Mouse (Mus musculus) heart, embryonic 12.5 days (tissue): ENCODE data around the gene Adamts8. TPM values are rescaled to one million over a fixed set of nuclear protein-coding genes. Genes with fewer than 3 reads are reported as not detected.

ENCODE experiments used
- ATAC-seq: fragments of 200-750 bp; cut with Nextera tagmentation; 2 replicates; pipeline ENCODE4 v1.8.0; 2017; ENCODE audit warnings: moderate TSS enrichment, moderate library complexity; ENCODE audit not compliant: insufficient number of reproducible peaks, low FRiP score
- H3K27ac ChIP-seq: fragments of 300-500 bp; sonication (generic); 2 replicates; pipeline ENCODE4 v1.5.1; 2016; ENCODE audit warnings: mild to moderate bottlenecking, moderate library complexity; ENCODE audit not compliant: poor library complexity, severe bottlenecking
- H3K27me3 ChIP-seq: fragments of 300-500 bp; sonication (generic); replicated peaks from 2 replicates; pipeline ENCODE4 v1.6.1; 2016; ENCODE audit warnings: mild to moderate bottlenecking, moderate library complexity
- H3K36me3 ChIP-seq: fragments of 300-500 bp; sonication (generic); 2 replicates; pipeline ENCODE4 v1.6.1; 2016; ENCODE audit warnings: mild to moderate bottlenecking, moderate library complexity
- H3K4me1 ChIP-seq: fragments of 300-500 bp; sonication (generic); replicated peaks from 2 replicates; pipeline ENCODE4 v1.6.1; 2016; ENCODE audit warnings: mild to moderate bottlenecking
- H3K4me2 ChIP-seq: fragments of 300-500 bp; sonication (generic); 2 replicates; pipeline ENCODE4 v1.6.1; 2016; ENCODE audit warnings: mild to moderate bottlenecking, moderate library complexity
- H3K4me3 ChIP-seq: fragments of 300-500 bp; sonication (generic); 2 replicates; pipeline ENCODE4 v1.5.1; 2016; ENCODE audit warnings: mild to moderate bottlenecking
- H3K9ac ChIP-seq: fragments of 300-500 bp; sonication (generic); 2 replicates; pipeline ENCODE4 v1.6.1; 2016; ENCODE audit warnings: mild to moderate bottlenecking, moderate library complexity
- H3K9me3 ChIP-seq: fragments of 300-500 bp; sonication (generic); replicated peaks from 2 replicates; pipeline ENCODE4 v1.6.1; 2016; ENCODE audit warnings: mild to moderate bottlenecking, moderate library complexity
- WGBS: fragments of 180-500 bp; shearing (Covaris S2); methylation state at CpG from one replicate; pipeline ENCODE4 v1.1.7; 2016; 5-methylcytosine and 5-hydroxymethylcytosine counted together
- polyA plus RNA-seq: library from polyadenylated mRNA; unstranded; fragments of >200 nt; fragmentation: Nextera tagmentation; extraction: Ambion mirVana; gene quantifications from 2 replicates; pipeline ENCODE4 v1.2.1, GENCODE M21; 2016

Adamts8 gene
- polyA plus RNA-seq, 1 experiment from 2014 or later, result 17.5 TPM

GRCm38 (mm10) chr9:30922197-30922894, 20.0 kb upstream of the Adamts8 start, which contains the start of gene Adamts15:
Gene Adamts15, minus strand, starts transcription at chr9:30922452.
- Histone ChIP-seq H3K36me3 (no peaks in the 10 kb centered on the region), H3K27ac (peak within 1 kb of the TSS; percentile 46), H3K4me2 (peak within 1 kb of the TSS; percentile 96), H3K9ac (peak within 1 kb of the TSS; percentile 80), H3K9me3 (no peaks in the 10 kb centered on the region), H3K4me3 (peak within 1 kb of the TSS; percentile 67), H3K4me1 (peaks cover 27% of the 10 kb centered on the region), H3K27me3 (peaks cover 10% of the 10 kb centered on the region)
- WGBS, result under 1% methylated on average over 46 of the region's 47 CpGs
- peak; percentile 82 for ATAC-seq

- H3K9ac ChIP-seq, result no peak overlapping the region
- H3K9me3 ChIP-seq, result 0 out of 2 replicates have a peak, but pooled peaks cover under 1% of the 10 kb centered on the region
- H3K4me3 ChIP-seq, result no peak overlapping the region
- ATAC-seq, result no peak
- WGBS, result 82% methylated on average over 2 of the region's 2 CpGs
- H3K4me2 ChIP-seq, result no peak overlapping the region
- peaks cover 3% of the 10 kb centered on the region; the same call in 1 of the 2 replicates for H3K27me3 ChIP-seq
- H3K27ac ChIP-seq, result no peak overlapping the region
- no peaks in the 10 kb centered on the region for H3K4me1 ChIP-seq
- no peaks in the 10 kb centered on the region for H3K36me3 ChIP-seq
Measured at GRCm38 (mm10) chr9:30928759-30929158, 13.6 kb upstream of the Adamts8 start.

- 73% methylated on average over 4 of the region's 4 CpGs for WGBS
Measured at GRCm38 (mm10) chr9:30932346-30932745, 10.0 kb upstream of the Adamts8 start.

GRCm38 (mm10) chr9:30934827-30935226, 7.5 kb upstream of the Adamts8 start:
- Histone ChIP-seq H3K9me3 (0 out of 2 replicates have a peak, but pooled peaks cover 3% of the 10 kb centered on the region), H3K9ac (no peak overlapping the region), H3K4me3 (no peak overlapping the region), H3K27ac (no peak overlapping the region), H3K4me1 (no peaks in the 10 kb centered on the region; the same call in 1 of the 2 replicates), H3K36me3 (no peaks in the 10 kb centered on the region), H3K27me3 (no peaks in the 10 kb centered on the region; the same call in none of the 2 replicates), H3K4me2 (no peak overlapping the region)
- ATAC-seq, result no peak
- 58% methylated on average over 6 of the region's 6 CpGs for WGBS

More at GRCm38 (mm10) chr9:30932346-30932745, 10.0 kb upstream of the Adamts8 start:
- H3K9ac ChIP-seq, result no peak overlapping the region
- no peak overlapping the region for H3K4me2 ChIP-seq
- no peak for ATAC-seq
- H3K4me3 ChIP-seq, result no peak overlapping the region
- H3K36me3 ChIP-seq, result no peaks in the 10 kb centered on the region
- H3K9me3 ChIP-seq, result 0 out of 2 replicates have a peak, but pooled peaks cover 3% of the 10 kb centered on the region
- no peak overlapping the region for H3K27ac ChIP-seq
- H3K4me1 ChIP-seq, result no peaks in the 10 kb centered on the region; the same call in 1 of the 2 replicates
- H3K27me3 ChIP-seq, result no peaks in the 10 kb centered on the region; the same call in 1 of the 2 replicates

- 34% methylated on average over 9 of the region's 9 CpGs for WGBS
- Histone ChIP-seq H3K9me3 (0 out of 2 replicates have a peak, but pooled peaks cover 3% of the 10 kb centered on the region), H3K9ac (no peak overlapping the region), H3K27me3 (peaks cover 15% of the 10 kb centered on the region), H3K36me3 (no peaks in the 10 kb centered on the region), H3K4me1 (no peaks in the 10 kb centered on the region; the same call in 1 of the 2 replicates), H3K4me2 (peak overlapping the region; percentile 44; the same call in 1 of the 2 replicates), H3K4me3 (no peak overlapping the region), H3K27ac (no peak overlapping the region)
- no peak for ATAC-seq
Measured at GRCm38 (mm10) chr9:30936674-30937438, 5.5 kb upstream of the Adamts8 start.

GRCm38 (mm10) chr9:30940328-30940727, 2.0 kb upstream of the Adamts8 start:
- Histone ChIP-seq H3K27ac (no peak overlapping the region), H3K9me3 (no peaks in the 10 kb centered on the region), H3K4me3 (no peak overlapping the region), H3K9ac (no peak overlapping the region), H3K27me3 (peaks cover 44% of the 10 kb centered on the region), H3K36me3 (no peaks in the 10 kb centered on the region), H3K4me1 (0 out of 2 replicates have a peak, but pooled peaks cover 13% of the 10 kb centered on the region), H3K4me2 (no peak overlapping the region)
- ATAC-seq, result no peak
- WGBS, result 4% methylated on average over 6 of the region's 6 CpGs

- peaks cover 18% of the 10 kb centered on the region for H3K4me1 ChIP-seq
- ATAC-seq, result no peak
- H3K9me3 ChIP-seq, result no peaks in the 10 kb centered on the region
- WGBS, result 0% methylated on average over 14 of the region's 14 CpGs
- peak overlapping the region; percentile 99 for H3K4me2 ChIP-seq
- peak overlapping the region; percentile 71 for H3K9ac ChIP-seq
- H3K4me3 ChIP-seq, result peak overlapping the region; percentile 65
- no peak overlapping the region for H3K27ac ChIP-seq
- peaks cover 66% of the 10 kb centered on the region for H3K27me3 ChIP-seq
- no peaks in the 10 kb centered on the region for H3K36me3 ChIP-seq
Measured at GRCm38 (mm10) chr9:30943341-30943740, 979 bp downstream of the Adamts8 start.

- peaks cover 18% of the 10 kb centered on the region for H3K4me1 ChIP-seq
- H3K9ac ChIP-seq, result no peak overlapping the region
- H3K4me3 ChIP-seq, result peak overlapping the region; percentile 65
- no peaks in the 10 kb centered on the region for H3K36me3 ChIP-seq
- H3K27me3 ChIP-seq, result peaks cover 66% of the 10 kb centered on the region
- H3K4me2 ChIP-seq, result peak overlapping the region; percentile 99
- 39% methylated on average over 1 of the region's 1 CpGs for WGBS
- ATAC-seq, result no peak
- no peaks in the 10 kb centered on the region for H3K9me3 ChIP-seq
- H3K27ac ChIP-seq, result no peak overlapping the region
Measured at GRCm38 (mm10) chr9:30944234-30944633, 1.9 kb downstream of the Adamts8 start.

GRCm38 (mm10) chr9:30945276-30945675, 2.9 kb downstream of the Adamts8 start:
- Histone ChIP-seq H3K4me1 (peaks cover 21% of the 10 kb centered on the region), H3K9me3 (no peaks in the 10 kb centered on the region), H3K36me3 (no peaks in the 10 kb centered on the region), H3K4me3 (no peak overlapping the region), H3K4me2 (no peak overlapping the region), H3K9ac (no peak overlapping the region), H3K27me3 (peaks cover 66% of the 10 kb centered on the region), H3K27ac (no peak overlapping the region)
- 59% methylated on average over 1 of the region's 1 CpGs for WGBS
- ATAC-seq, result no peak

GRCm38 (mm10) chr9:30949422-30949821, 7.1 kb downstream of the Adamts8 start:
- Histone ChIP-seq H3K9ac (no peak overlapping the region), H3K27ac (no peak overlapping the region), H3K4me1 (peaks cover 21% of the 10 kb centered on the region), H3K9me3 (no peaks in the 10 kb centered on the region), H3K4me2 (no peak overlapping the region), H3K4me3 (no peak overlapping the region), H3K27me3 (peaks cover 37% of the 10 kb centered on the region), H3K36me3 (no peaks in the 10 kb centered on the region)
- ATAC-seq, result no peak
- 68% methylated on average over 3 of the region's 3 CpGs for WGBS

GRCm38 (mm10) chr9:30949971-30950370, 7.6 kb downstream of the Adamts8 start:
- H3K27ac ChIP-seq, result no peak overlapping the region
- no peak overlapping the region for H3K9ac ChIP-seq
- peaks cover 35% of the 10 kb centered on the region for H3K27me3 ChIP-seq
- H3K9me3 ChIP-seq, result no peaks in the 10 kb centered on the region
- H3K4me1 ChIP-seq, result peaks cover 17% of the 10 kb centered on the region
- ATAC-seq, result no peak
- H3K4me2 ChIP-seq, result no peak overlapping the region
- WGBS, result 63% methylated on average over 4 of the region's 4 CpGs
- H3K36me3 ChIP-seq, result no peaks in the 10 kb centered on the region
- H3K4me3 ChIP-seq, result no peak overlapping the region
